Mouse (Mus musculus) kidney, embryonic 14.5 days (tissue): ENCODE data around the gene Trim27. TPM values are rescaled to one million over a fixed set of nuclear protein-coding genes. Genes with fewer than 3 reads are reported as not detected.
A peak's percentile ranks its signal among the peaks of the same experiment; 100 is the strongest.

ENCODE experiments used
- ATAC-seq: fragments of 200-750 bp; cut with Nextera tagmentation; 2 replicates; pipeline ENCODE4 v1.8.0; 2017; ENCODE audit warnings: moderate number of reproducible peaks, mild to moderate bottlenecking, moderate TSS enrichment, moderate library complexity; ENCODE audit not compliant: low FRiP score, low TSS enrichment
- H3K27ac ChIP-seq: fragments of 300-500 bp; sonication (generic); 2 replicates; pipeline ENCODE4 v1.5.1; 2014; ENCODE audit warnings: low read depth, mild to moderate bottlenecking, low read length, moderate library complexity, mixed read lengths
- H3K27me3 ChIP-seq: fragments of 300-500 bp; sonication (generic); 2 replicates; pipeline ENCODE4 v1.6.1; 2014; ENCODE audit warnings: mild to moderate bottlenecking, low read length; ENCODE audit not compliant: control insufficient read depth, insufficient read depth
- H3K36me3 ChIP-seq: fragments of 300-500 bp; sonication (generic); 2 replicates; pipeline ENCODE4 v1.6.1; 2014; ENCODE audit warnings: low read length, mixed read lengths; ENCODE audit not compliant: control insufficient read depth, insufficient read depth
- H3K4me1 ChIP-seq: fragments of 300-500 bp; sonication (generic); 2 replicates; pipeline ENCODE4 v1.6.1; 2014; ENCODE audit warnings: low read length, mixed read lengths; ENCODE audit not compliant: control insufficient read depth, insufficient read depth
- H3K4me2 ChIP-seq: fragments of 300-500 bp; sonication (generic); replicated peaks from 2 replicates; pipeline ENCODE4 v1.6.1; 2014; ENCODE audit warnings: low read depth, mild to moderate bottlenecking, low read length
- H3K4me3 ChIP-seq: fragments of 300-500 bp; sonication (generic); 2 replicates; pipeline ENCODE4 v1.5.1; 2014; ENCODE audit warnings: mild to moderate bottlenecking, low read length
- H3K9ac ChIP-seq: fragments of 300-500 bp; sonication (generic); 2 replicates; pipeline ENCODE4 v1.6.1; 2014; ENCODE audit warnings: low read depth, mild to moderate bottlenecking, low read length, moderate library complexity
- H3K9me3 ChIP-seq: fragments of 300-500 bp; sonication (generic); 2 replicates; pipeline ENCODE4 v1.6.1; 2016; ENCODE audit warnings: low read length; ENCODE audit not compliant: control insufficient read depth
- WGBS: fragments of 180-500 bp; shearing (Covaris S2); extraction: QIAGEN DNeasy Blood & Tissue Kit; methylation state at CpG from one replicate; pipeline ENCODE4 v1.1.7; 2014; 5-methylcytosine and 5-hydroxymethylcytosine counted together
- polyA plus RNA-seq: library from polyadenylated mRNA; unstranded; fragments of >200 nt; fragmentation: Nextera tagmentation; extraction: Ambion mirVana; gene quantifications from 2 replicates; pipeline ENCODE4 v1.2.1, GENCODE M21; 2014

Gene Trim27
- 145 and 164 TPM in 2 replicates for polyA plus RNA-seq

DNA sequence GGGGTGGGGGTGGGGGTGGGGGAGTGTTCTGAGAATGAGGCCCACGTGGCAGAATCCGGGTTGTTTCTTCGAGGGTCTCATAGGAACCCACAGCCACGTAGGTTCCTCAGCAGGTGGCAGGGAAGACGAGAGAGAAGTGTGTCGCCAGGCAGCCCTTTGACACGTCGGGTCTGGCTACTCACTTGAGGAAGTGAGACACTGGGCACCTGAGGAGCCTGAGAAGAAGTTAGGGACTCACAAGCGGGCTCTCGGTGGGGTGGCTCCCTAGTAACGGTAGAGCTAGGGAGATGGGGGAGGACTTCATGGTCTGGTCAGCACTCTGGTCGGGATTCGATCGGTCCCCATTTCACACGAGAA lies at the start of gene Trim27:
TSS of gene Trim27 (plus strand) at position 79 of the 357 bp plus-strand sequence.
- Histone ChIP-seq H3K4me3 (peak within 1 kb of the TSS; percentile 98), H3K36me3 (peaks cover 26% of the 10 kb centered on the region), H3K27ac (peak within 1 kb of the TSS; percentile 92), H3K9me3 (no peaks in the 10 kb centered on the region), H3K9ac (peak within 1 kb of the TSS; percentile 90), H3K4me1 (peaks cover 28% of the 10 kb centered on the region), H3K4me2 (peak within 1 kb of the TSS; percentile 81), H3K27me3 (no peaks in the 10 kb centered on the region)
- under 1% methylated on average over 15 of the region's 15 CpGs for WGBS
- ATAC-seq = peak; percentile 20

DNA sequence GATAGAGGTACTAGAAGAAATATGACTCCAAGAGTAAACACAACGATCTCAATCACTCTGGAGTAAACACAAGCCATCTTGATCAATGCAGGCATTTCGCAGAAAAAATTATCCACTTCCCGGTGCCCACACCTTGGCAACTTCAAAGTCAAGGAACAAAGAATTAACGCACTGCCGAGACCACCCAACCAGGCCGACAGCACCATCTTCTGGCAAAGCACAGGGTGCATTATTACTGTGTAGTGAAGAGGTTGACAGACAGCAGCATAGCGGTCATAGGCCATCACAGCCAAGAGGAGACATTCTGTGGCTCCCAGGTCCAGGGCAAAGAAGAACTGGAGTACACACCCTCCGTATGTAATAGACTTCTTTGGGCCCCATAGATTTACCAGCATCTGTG lies 36.8 kb upstream of the Trim27 start:
- Histone ChIP-seq H3K4me1 (no peaks in the 10 kb centered on the region), H3K4me2 (no peak overlapping the region), H3K36me3 (no peaks in the 10 kb centered on the region), H3K27ac (no peak overlapping the region), H3K9me3 (no peaks in the 10 kb centered on the region), H3K9ac (no peak overlapping the region), H3K27me3 (no peaks in the 10 kb centered on the region), H3K4me3 (no peak overlapping the region)
- 47% methylated on average over 8 of the region's 8 CpGs for WGBS
- ATAC-seq = no peak

DNA sequence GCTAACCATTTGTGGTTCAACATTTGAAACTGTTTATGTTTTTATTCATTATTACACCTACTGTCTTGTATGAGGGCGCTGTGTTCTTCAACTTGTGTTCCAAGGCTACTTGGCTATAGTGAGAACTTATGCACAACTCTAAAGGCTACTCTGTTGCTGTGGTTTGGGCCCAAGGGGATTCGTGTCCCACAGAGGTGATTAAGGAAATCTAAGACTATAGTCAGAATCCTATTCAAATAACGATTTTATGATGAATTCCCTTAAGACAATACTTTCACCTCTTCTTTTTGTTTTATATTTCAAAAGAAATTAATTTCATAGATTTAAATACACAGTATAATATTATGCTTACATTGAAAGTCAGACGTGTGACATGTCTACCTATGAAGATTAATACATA lies 33.5 kb upstream of the Trim27 start, which contains the start of gene Olfr1368:
TSS of gene Olfr1368 (minus strand) at position 101 of the 400 bp plus-strand sequence.
- WGBS = 76% methylated on average over 4 of the region's 4 CpGs
- no peaks in the 10 kb centered on the region for H3K9me3 ChIP-seq

DNA sequence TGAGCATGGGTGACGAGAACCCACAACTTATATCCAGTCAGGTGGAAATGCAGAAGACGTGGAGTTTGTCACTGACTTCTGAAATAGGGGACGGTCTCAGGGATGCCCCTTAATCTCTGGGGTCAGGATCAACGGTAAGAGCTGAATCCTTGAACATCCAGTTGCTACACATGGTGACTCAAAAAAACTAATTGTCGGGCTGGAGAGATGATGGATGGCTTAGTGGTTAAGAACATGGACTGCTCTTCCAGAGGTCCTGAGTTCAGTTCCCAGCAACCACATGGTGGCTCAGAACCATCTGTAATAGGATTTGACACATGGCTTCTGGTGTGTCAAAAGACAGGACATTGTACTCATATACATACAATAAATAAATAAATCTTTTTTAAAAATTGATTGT lies 23.4 kb upstream of the Trim27 start:
- Histone ChIP-seq H3K27ac (no peak overlapping the region), H3K9me3 (no peaks in the 10 kb centered on the region), H3K9ac (no peak overlapping the region), H3K4me1 (0 out of 2 replicates have a peak, but pooled peaks cover 4% of the 10 kb centered on the region), H3K27me3 (no peaks in the 10 kb centered on the region), H3K36me3 (no peaks in the 10 kb centered on the region), H3K4me3 (no peak overlapping the region), H3K4me2 (no peak overlapping the region)
- no peak for ATAC-seq
- 90% methylated on average over 5 of the region's 5 CpGs for WGBS

More for the DNA sequence above, 33.5 kb upstream of the Trim27 start, which contains the start of gene Olfr1368:
- Histone ChIP-seq H3K4me1 (no peaks in the 10 kb centered on the region), H3K36me3 (no peaks in the 10 kb centered on the region), H3K4me3 (no peak within 1 kb of the TSS), H3K27ac (no peak within 1 kb of the TSS), H3K9ac (no peak within 1 kb of the TSS), H3K27me3 (no peaks in the 10 kb centered on the region), H3K4me2 (no peak within 1 kb of the TSS)
- no peak for ATAC-seq

DNA sequence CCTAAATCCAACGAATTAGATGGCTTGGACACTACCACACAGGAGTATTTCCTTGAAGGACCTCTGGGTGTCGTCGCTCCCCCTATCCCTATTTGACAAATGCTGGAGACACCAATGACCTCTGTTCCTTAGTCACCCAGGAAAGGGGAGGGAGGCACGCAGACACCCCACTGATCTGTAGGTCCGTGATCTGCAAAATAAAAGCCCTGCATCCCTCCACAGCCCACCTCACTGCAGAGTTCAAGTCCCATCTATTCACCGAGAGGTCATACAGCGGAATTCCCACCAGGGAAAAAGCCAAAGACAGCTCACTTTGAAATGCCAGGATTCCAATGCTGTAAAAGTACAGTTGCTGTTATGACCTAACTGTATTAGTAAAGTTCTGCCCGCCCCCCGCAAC lies 21.2 kb upstream of the Trim27 start:
- H3K9me3 ChIP-seq = no peaks in the 10 kb centered on the region
- WGBS = 11% methylated on average over 9 of the region's 9 CpGs
- H3K4me2 ChIP-seq = peak overlapping the region; percentile 95
- H3K4me1 ChIP-seq = 0 out of 2 replicates have a peak, but pooled peaks cover 4% of the 10 kb centered on the region
- H3K9ac ChIP-seq = no peak overlapping the region
- H3K27me3 ChIP-seq = no peaks in the 10 kb centered on the region
- H3K4me3 ChIP-seq = peak overlapping the region; percentile 70; the same call in 1 of the 2 replicates
- no peak overlapping the region for H3K27ac ChIP-seq
- no peaks in the 10 kb centered on the region for H3K36me3 ChIP-seq
- ATAC-seq = no peak

DNA sequence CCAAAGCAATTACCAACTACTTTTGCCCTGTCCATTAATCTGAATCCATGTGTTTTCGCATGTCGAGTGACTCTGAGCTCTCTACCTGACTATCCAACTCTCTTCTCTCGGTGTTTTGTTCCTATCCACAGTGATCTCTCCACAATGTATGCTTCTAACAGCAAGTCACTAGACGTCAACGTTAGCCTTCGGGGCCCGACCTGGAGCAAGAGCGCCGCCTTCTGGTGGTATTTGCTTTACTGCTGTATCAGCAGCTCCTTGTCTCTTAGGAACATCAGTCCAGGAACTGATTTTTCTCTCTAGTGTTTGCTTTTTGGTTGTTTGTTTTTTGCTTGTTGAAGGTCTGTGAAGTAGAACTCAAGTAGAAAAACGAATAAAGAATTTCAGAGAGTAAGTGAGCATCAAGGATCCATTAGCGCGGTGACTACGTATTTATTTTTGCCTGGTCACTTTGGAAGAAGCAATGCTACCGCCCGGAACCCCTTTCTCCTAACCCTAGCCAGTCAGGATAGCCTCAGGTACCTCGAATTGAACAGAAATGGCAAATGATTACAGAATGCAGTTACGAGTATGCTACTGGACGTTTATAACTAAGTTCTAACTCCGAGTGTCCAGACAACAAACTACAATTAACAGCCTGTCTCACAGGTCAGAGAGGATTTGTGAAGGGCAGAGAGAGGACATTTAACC lies 20.3 kb upstream of the Trim27 start:
- peak overlapping the region; percentile 59 for H3K9ac ChIP-seq
- no peaks in the 10 kb centered on the region for H3K36me3 ChIP-seq
- peak overlapping the region; percentile 70 for H3K4me3 ChIP-seq
- H3K27me3 ChIP-seq = no peaks in the 10 kb centered on the region
- 0 out of 2 replicates have a peak, but pooled peaks cover 4% of the 10 kb centered on the region for H3K4me1 ChIP-seq
- H3K9me3 ChIP-seq = no peaks in the 10 kb centered on the region
- no peak overlapping the region for H3K27ac ChIP-seq
- H3K4me2 ChIP-seq = peak overlapping the region; percentile 95
- under 1% methylated on average over 19 of the region's 19 CpGs for WGBS
- peak; percentile 48; the same call in 1 of the 2 replicates for ATAC-seq

DNA sequence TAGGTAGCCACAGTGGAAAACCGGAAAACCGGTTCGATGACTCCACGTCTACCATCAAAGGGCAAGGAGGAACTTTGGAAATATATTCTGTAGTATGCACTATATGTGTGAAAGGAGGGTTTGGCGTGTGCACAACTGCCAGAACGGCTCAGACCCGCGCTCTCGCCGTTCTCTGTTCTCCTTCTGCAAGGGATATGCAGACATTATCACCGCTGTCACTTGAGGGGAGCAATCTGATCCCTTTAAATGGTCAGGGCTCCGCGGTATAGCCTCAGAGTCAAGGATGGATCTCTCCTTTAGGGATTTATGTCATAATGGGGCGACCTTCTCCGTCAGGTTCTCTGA lies 19.8 kb upstream of the Trim27 start:
- H3K9me3 ChIP-seq = no peaks in the 10 kb centered on the region
- H3K4me3 ChIP-seq = peak overlapping the region; percentile 70
- ATAC-seq = no peak
- no peaks in the 10 kb centered on the region for H3K36me3 ChIP-seq
- peak overlapping the region; percentile 59 for H3K9ac ChIP-seq
- no peak overlapping the region for H3K27ac ChIP-seq
- peak overlapping the region; percentile 95 for H3K4me2 ChIP-seq
- no peaks in the 10 kb centered on the region for H3K27me3 ChIP-seq
- under 1% methylated on average over 15 of the region's 15 CpGs for whole genome bisulfite sequencing
- 0 out of 2 replicates have a peak, but pooled peaks cover 4% of the 10 kb centered on the region for H3K4me1 ChIP-seq

DNA sequence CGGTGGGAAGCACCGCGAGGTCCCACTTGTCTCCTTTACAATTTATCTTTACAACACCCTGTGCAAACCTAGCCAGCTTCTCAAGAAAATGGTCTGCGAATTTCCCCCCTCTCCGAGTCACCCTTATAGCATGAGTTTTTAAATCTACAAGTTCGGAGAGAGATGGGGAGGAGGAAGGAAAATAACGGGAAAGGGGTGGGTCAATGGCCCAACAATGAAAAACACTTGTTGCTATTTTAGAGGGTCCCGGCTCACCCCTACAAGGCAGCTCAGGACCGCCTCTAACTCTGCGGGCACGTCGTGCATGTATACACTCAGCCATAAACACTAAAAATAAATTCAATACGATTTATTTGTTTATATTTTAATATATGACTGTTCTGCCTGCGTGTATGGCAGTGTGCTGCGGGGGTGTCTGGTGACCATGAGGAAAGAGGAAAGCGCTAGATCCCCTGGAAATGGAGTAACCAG lies 19.2 kb upstream of the Trim27 start:
- no peaks in the 10 kb centered on the region for H3K27me3 ChIP-seq
- no peak overlapping the region for H3K27ac ChIP-seq
- H3K9me3 ChIP-seq = no peaks in the 10 kb centered on the region
- 0 out of 2 replicates have a peak, but pooled peaks cover 4% of the 10 kb centered on the region for H3K4me1 ChIP-seq
- H3K4me3 ChIP-seq = peak overlapping the region; percentile 70
- H3K36me3 ChIP-seq = no peaks in the 10 kb centered on the region
- H3K4me2 ChIP-seq = peak overlapping the region; percentile 95
- under 1% methylated on average over 16 of the region's 16 CpGs for WGBS
- peak overlapping the region; percentile 59; the same call in 1 of the 2 replicates for H3K9ac ChIP-seq
- peak; percentile 16; the same call in 1 of the 2 replicates for ATAC-seq
